In the genomic region with DNA sequence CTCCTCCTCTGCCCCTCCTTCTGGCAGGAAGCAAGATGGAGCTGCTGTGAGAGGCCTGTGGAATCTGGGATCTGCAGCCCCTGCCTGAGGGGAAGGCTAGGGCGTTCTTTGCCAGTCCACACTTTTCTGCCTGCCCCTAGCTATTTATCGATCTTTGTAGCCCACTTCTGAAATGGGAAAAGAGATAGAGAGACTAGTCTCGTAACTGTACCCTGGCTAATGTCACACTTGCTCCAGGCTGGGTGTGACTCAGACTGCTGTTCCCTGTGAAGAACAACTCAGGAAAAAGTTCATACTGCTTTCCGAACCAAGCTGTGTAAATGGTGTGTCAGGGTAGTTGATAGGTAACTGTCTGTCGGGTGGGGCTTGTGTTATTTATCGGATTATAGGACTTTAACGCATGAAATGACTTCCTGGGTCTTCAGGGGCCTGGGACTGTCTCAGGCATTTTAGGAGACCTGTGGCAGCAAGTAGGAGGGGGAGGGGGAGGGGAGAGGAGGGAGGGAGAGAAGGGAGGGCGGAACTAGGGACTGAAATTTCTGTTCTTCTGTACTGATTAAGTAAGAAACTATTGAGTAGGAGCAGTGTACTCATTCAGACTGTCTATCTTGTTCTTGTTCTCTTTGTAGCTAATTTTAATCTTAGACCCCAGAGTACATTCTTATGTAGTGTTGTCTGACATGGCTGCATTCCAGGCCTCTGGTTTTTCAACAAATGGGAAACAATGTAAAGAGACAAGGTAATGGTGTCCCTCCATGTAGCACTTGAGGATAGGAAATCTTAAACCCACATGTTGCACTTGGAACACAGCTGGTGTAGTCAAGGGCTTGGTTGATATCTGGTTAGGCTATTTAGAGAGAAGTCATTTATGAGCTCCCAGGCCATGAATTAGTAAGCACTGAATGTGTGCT, we compare ENCODE assay signal across 8 mouse cellular contexts. TPM values are rescaled to one million over a fixed set of nuclear protein-coding genes. Genes with fewer than 3 reads are reported as not detected.
DNase-seq lines count a peak whose midpoint lies in the region; ATAC-seq and TF ChIP-seq lines count a peak whose summit lies in the region.

No protein-coding gene starts in this region.

- peaks cover 7% of the 10 kb centered on the region; the same call in 1 of the 2 replicates for H3K4me1 ChIP-seq in embryonic facial prominence, embryonic 14.5 days (ENCODE audit: control insufficient read depth, insufficient read depth, low read length)
- peaks cover 16% of the 10 kb centered on the region for H3K4me1 ChIP-seq in hindbrain, embryonic 14.5 days (replicated peaks; ENCODE audit: control insufficient read depth, insufficient read depth, low read length)
- H3K4me1 ChIP-seq in liver, embryonic 14.5 days (replicated peaks; ENCODE audit: control insufficient read depth in 2 of 2, insufficient read depth in 2 of 2, low read length in 1 of 2), result peaks cover 33 to 36% of the 10 kb centered on the region in 2 experiments
- peaks cover 9% of the 10 kb centered on the region for H3K4me1 ChIP-seq in olfactory bulb, adult 2 months (ENCODE audit: control insufficient read depth, insufficient read depth, low read length)

- H3K4me2 ChIP-seq in embryonic facial prominence, embryonic 14.5 days (ENCODE audit: low read depth, low read length), result peak overlapping the region; percentile 66
- H3K4me2 ChIP-seq in hindbrain, embryonic 14.5 days (replicated peaks), result peak overlapping the region; percentile 67
- peak overlapping the region; percentile 92 for H3K4me2 ChIP-seq in liver, embryonic 14.5 days (ENCODE audit: low read depth)

- DNase-seq in layer of hippocampus, adult 2 months (ENCODE audit: low spot score in 2 of 2), result no peak
- no peak for DNase-seq in layer of hippocampus, adult 18-20 months (ENCODE audit: low spot score in 2 of 2)
- peak; percentile 34 for DNase-seq in embryonic facial prominence, embryonic 14.5 days (ENCODE audit: low spot score)
- no peak for DNase-seq in hindbrain, embryonic 14.5 days (ENCODE audit: low spot score)
- no peak for DNase-seq in liver, embryonic 14.5 days (ENCODE audit: low read depth in 3 of 3, low spot score in 3 of 3)
- DNase-seq in spleen, adult 12 weeks (ENCODE audit: low spot score), result no peak
- no peak for DNase-seq in frontal cortex, postnatal 14 days (ENCODE audit: low spot score in 2 of 2)

- WGBS in embryonic facial prominence, embryonic 14.5 days, result 24% methylated on average over 8 of the region's 8 CpGs
- WGBS in hindbrain, embryonic 14.5 days, result 43% methylated on average over 8 of the region's 8 CpGs
- WGBS in liver, embryonic 14.5 days (ENCODE audit: insufficient replicate concordance), result 8% methylated on average over 8 of the region's 8 CpGs
- 30% methylated on average over 8 of the region's 8 CpGs for WGBS in olfactory bulb, adult 2 months

- H3K36me3 ChIP-seq in embryonic facial prominence, embryonic 14.5 days (ENCODE audit: control insufficient read depth, insufficient read depth, low read length), result no peaks in the 10 kb centered on the region
- H3K36me3 ChIP-seq in hindbrain, embryonic 14.5 days (replicated peaks; ENCODE audit: control insufficient read depth, insufficient read depth), result no peaks in the 10 kb centered on the region
- no peaks in the 10 kb centered on the region for H3K36me3 ChIP-seq in liver, embryonic 14.5 days (replicated peaks; ENCODE audit: control insufficient read depth, insufficient read depth, low read depth)

- no peak for TF ChIP-seq EP300 in liver, embryonic 14.5 days (IDR thresholded peaks at IDR 0.05; ENCODE audit: low read depth)

- peak overlapping the region; percentile 84 for H3K9ac ChIP-seq in embryonic facial prominence, embryonic 14.5 days (ENCODE audit: low read depth, low read length)
- peak overlapping the region; percentile 84 for H3K9ac ChIP-seq in hindbrain, embryonic 14.5 days
- peak overlapping the region; percentile 91 for H3K9ac ChIP-seq in liver, embryonic 14.5 days (replicated peaks)

- no peak for TF ChIP-seq CTCF in layer of hippocampus, adult 2 months (conservative IDR thresholded peaks at IDR 0.05)
- no peak for TF ChIP-seq CTCF in liver, embryonic 14.5 days (IDR thresholded peaks at IDR 0.05; ENCODE audit: low read depth)
- no peak for TF ChIP-seq CTCF in olfactory bulb, adult 2 months (IDR thresholded peaks at IDR 0.05; ENCODE audit: insufficient read depth, low read depth, low read length)

- H3K27ac ChIP-seq in layer of hippocampus, adult 2 months, result peak overlapping the region; percentile 92
- H3K27ac ChIP-seq in embryonic facial prominence, embryonic 14.5 days (replicated peaks; ENCODE audit: low read depth, low read length), result no peak overlapping the region
- H3K27ac ChIP-seq in hindbrain, embryonic 14.5 days, result no peak overlapping the region
- peak overlapping the region; percentile 77 for H3K27ac ChIP-seq in liver, embryonic 14.5 days
- H3K27ac ChIP-seq in olfactory bulb, adult 2 months (ENCODE audit: insufficient read depth, low read depth, low read length), result no peak overlapping the region

- no peak for TF ChIP-seq POLR2A in olfactory bulb, adult 2 months (IDR thresholded peaks at IDR 0.05; ENCODE audit: insufficient read depth, low read depth, low read length)

- H3K4me3 ChIP-seq in layer of hippocampus, adult 2 months, result peak overlapping the region; percentile 95
- peak overlapping the region; percentile 91 for H3K4me3 ChIP-seq in embryonic facial prominence, embryonic 14.5 days (ENCODE audit: low read depth, low read length)
- peak overlapping the region; percentile 87 for H3K4me3 ChIP-seq in hindbrain, embryonic 14.5 days (replicated peaks; ENCODE audit: low read length)
- peak overlapping the region; percentile 80 to 97 for H3K4me3 ChIP-seq in liver, embryonic 14.5 days (ENCODE audit: insufficient read depth in 1 of 2, low read depth in 2 of 2, low read length in 2 of 2)
- peak overlapping the region; percentile 73 for H3K4me3 ChIP-seq in olfactory bulb, adult 2 months (ENCODE audit: insufficient read depth, low read depth, low read length)

- H3K27me3 ChIP-seq in embryonic facial prominence, embryonic 14.5 days (replicated peaks; ENCODE audit: control insufficient read depth, insufficient read depth, low read length), result no peaks in the 10 kb centered on the region
- H3K27me3 ChIP-seq in hindbrain, embryonic 14.5 days (ENCODE audit: control insufficient read depth, insufficient read depth, low read length), result no peaks in the 10 kb centered on the region
- no peaks in the 10 kb centered on the region for H3K27me3 ChIP-seq in liver, embryonic 14.5 days (ENCODE audit: control insufficient read depth, insufficient read depth, low read length)

- H3K9me3 ChIP-seq in embryonic facial prominence, embryonic 14.5 days (ENCODE audit: control insufficient read depth, low read length), result no peaks in the 10 kb centered on the region
- no peaks in the 10 kb centered on the region for H3K9me3 ChIP-seq in hindbrain, embryonic 14.5 days (ENCODE audit: control insufficient read depth, low read length)
- no peaks in the 10 kb centered on the region for H3K9me3 ChIP-seq in liver, embryonic 14.5 days (ENCODE audit: control insufficient read depth, low read length)

- no peak for ATAC-seq in embryonic facial prominence, embryonic 14.5 days (ENCODE audit: low read depth)
- ATAC-seq in hindbrain, embryonic 14.5 days (ENCODE audit: low FRiP score), result no peak
- ATAC-seq in liver, embryonic 14.5 days (ENCODE audit: insufficient read depth), result no peak

RNA-seq across cellular contexts. Expression of gene Vcl, which starts 1.5 kb away (rescaled TPM):
- total RNA-seq in layer of hippocampus, adult 2 months (2021), result 10 to 100 TPM; 30.9 to 38.9 TPM
- 10 to 100 TPM; 28.2 to 32.5 TPM for total RNA-seq in layer of hippocampus, adult 18-20 months (2021)
- polyA plus RNA-seq in embryonic facial prominence, embryonic 14.5 days (2014; fragmentation: Nextera tagmentation; extraction: Ambion mirVana), result 65.8 and 76.2 TPM in 2 replicates
- 19.3 and 19.7 TPM in 2 replicates for polyA plus RNA-seq in hindbrain, embryonic 14.5 days (2014; fragmentation: Nextera tagmentation; extraction: Ambion mirVana)
- polyA plus RNA-seq in liver, embryonic 14.5 days (2012; rRNA removed), result 13.8 and 16.5 TPM in 2 replicates
- polyA plus RNA-seq in liver, embryonic 14.5 days (2014; fragmentation: Nextera tagmentation; extraction: Ambion mirVana), result 17.1 and 21.7 TPM in 2 replicates
- polyA plus RNA-seq in olfactory bulb, adult 2 months (2012; ENCODE audit: insufficient read depth, insufficient read length, low replicate concordance, missing spikeins), result not detected in 2 replicates

Comparison
In these comparisons a context has a peak if more than half of its experiments do, and no peak if none do; other contexts are left out.
1. H3K27ac ChIP-seq: peak in layer of hippocampus, adult 2 months (single experiment) and liver, embryonic 14.5 days (single experiment); none in embryonic facial prominence, embryonic 14.5 days (single experiment), hindbrain, embryonic 14.5 days (single experiment) and olfactory bulb, adult 2 months (single experiment).
2. RNA of gene Vcl, which starts 1.5 kb away (polyA plus RNA-seq): 65.8 to 76.2 TPM in embryonic facial prominence, embryonic 14.5 days, 19.3 to 19.7 TPM in hindbrain, embryonic 14.5 days and 13.8 to 21.7 TPM in liver, embryonic 14.5 days; not detected in olfactory bulb, adult 2 months; every median in the first group is over 10 times any median in the second.
3. Peak in every context shown above with its lines, with median percentiles within 50 percentile points of each other: H3K4me3 ChIP-seq, H3K4me2 ChIP-seq and H3K9ac ChIP-seq.